Mouse (Mus musculus): ENCODE data around the gene Slc35c2.

Gene Slc35c2

DNA sequence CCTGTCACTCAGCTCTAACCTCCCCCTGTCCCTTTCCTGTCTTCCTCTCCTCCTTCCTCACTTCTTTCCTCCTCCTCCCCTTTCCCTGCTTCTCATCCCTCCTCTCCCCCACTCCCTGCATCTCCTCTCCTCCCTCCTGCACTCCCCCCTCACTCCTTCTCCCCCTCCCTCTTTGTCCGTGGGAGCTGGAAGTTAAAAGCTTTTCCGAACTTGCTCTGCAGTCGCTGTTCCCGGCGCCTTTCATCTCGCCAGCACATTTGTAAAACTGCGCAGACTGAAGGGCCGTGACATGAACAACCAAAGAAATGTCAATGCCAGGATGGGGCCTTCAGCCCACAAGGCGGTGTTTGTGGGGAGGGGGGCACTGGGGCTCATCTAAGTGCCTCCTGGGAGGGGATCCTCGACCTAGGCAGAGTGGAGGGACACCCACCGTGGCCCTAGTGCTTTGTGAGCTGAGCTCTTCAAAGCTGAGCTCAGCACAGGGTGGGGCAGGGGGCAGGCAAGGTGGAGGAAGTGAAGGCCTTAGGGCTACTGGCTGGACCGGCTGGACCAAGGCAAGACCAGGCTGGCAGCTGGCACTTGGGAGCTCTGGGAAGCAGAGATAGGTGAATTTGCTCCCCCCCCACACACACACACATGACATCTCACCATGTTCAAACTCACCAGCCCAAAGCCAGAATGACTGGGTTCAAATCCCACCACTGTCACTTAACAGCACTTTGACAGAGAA, 49.1 kb downstream of the Slc35c2 start:
- DNase-seq (ENCODE audit: low spot score in 2 of 2): peak in 1 of 2 experiments; percentile 52

DNA sequence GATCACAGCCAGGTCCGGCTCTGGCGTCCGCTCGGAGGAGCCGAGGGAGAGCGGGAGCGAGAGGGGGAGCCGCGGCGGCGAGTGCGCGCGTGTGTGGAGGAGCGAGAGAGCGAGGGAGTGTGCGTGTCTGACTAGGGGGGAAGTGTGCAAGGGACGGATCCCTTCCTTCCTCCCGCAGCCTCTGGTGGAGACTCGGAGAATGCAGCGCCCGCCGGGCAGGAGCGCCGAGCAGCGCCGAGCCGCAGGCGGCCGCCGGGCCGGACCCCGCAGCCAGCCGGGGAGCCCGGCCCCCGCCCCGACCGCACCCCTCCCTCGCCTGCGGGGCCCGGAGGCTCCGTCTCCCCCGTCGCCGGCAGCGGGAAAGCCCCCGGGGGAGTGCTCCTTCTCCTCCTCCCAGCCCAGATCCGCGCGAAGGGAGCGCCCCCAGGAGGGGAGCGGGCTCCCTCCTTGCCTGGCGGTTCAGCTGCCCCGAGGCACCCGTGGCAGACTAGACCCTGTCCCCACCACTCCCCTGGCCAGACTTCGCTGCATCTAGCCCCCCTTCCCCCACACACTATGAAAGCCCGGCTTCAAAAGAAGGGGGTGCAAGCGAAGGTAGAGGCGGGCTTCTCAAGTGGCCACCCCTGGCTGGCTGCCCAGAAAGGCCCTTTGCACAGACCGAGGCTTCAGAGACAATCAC, 52.9 kb downstream of the Slc35c2 start, which contains the start of gene Cdh22:
Gene Cdh22, minus strand, starts transcription at position 241 of the 679 bp plus-strand sequence.
- DNase-seq (ENCODE audit: low spot score in 2 of 2): peak in 1 of 2 experiments; percentile 40

DNA sequence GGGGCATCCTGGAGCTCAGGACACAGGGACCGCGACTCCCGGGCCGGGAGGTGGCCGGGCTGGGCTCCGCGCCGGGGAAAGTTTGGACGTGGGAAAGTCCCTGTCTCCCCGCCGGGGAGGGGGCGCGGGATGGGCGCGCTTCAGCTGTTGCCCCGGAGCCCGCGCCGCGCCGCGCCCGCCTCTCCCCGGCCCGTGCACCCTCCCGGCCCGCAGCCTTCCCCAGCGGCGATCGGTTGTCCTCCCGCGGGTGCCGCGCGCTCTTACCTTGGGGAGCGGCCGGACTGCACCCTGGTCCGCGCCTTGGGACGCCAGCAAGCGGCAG, 53.4 kb downstream of the Slc35c2 start:
- no peak for DNase-seq (ENCODE audit: low spot score in 2 of 2)

GRCm38 (mm10) chr2:165233491-165234290, 54.0 kb downstream of the Slc35c2 start:
- DNase-seq (ENCODE audit: low spot score in 2 of 2): peak; percentile 32 to 40

DNA sequence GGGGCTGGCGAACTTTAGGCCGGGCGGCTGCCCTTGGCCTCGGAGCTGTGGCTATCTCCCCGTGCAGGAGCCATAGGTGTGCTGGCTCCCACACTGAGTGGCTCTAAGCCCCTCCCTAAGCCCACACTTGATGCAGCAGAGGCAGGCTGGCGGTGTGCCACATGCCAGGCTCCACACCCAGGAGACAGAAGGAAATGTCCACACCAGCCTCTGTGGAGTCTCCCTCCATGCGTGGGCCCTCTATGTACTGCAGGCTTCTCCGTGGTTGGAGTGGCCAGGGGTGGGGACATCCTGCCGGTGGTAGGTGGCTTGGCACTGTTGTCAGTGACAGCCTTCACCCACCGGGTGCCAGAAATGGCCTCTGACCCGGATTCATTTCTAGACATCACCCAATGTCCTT, 58.6 kb downstream of the Slc35c2 start:
- DNase-seq (ENCODE audit: low spot score in 2 of 2): no peak
